Mouse (Mus musculus) bone marrow macrophage, adult 2 months (primary cell): ENCODE data around the gene Stab1.

ENCODE experiments used
- CTCF ChIP-seq: IDR thresholded peaks from 2 replicates; pipeline ENCODE4 v1.5.1; 2012; ENCODE audit warnings: low read depth, mild to moderate bottlenecking, low read length, moderate library complexity
- POLR2A ChIP-seq: IDR thresholded peaks from 2 replicates; pipeline ENCODE4 v1.6.1; 2012; ENCODE audit warnings: mild to moderate bottlenecking, low read depth, low read length, borderline replicate concordance

GRCm38 (mm10) chr14:31214684-31215083 is 46.2 kb upstream of the Stab1 start:
- no peak for TF ChIP-seq CTCF
- no peak for TF ChIP-seq POLR2A
